Mouse (Mus musculus) myocyte (in vitro differentiated cells): ENCODE data around the gene Ccr10. TPM values are rescaled to one million over a fixed set of nuclear protein-coding genes. Genes with fewer than 3 reads are reported as not detected.

Experiments
- H3K27me3 ChIP-seq: one replicate; pipeline ENCODE4 v1.6.1; 2011; ENCODE audit not compliant: control insufficient read depth, insufficient read depth, insufficient read length
- H3K36me3 ChIP-seq: one replicate; pipeline ENCODE4 v1.6.1; 2011; ENCODE audit not compliant: control insufficient read depth, insufficient read depth
- H3K4me2 ChIP-seq: one replicate; pipeline ENCODE4 v1.6.1; 2011; ENCODE audit warnings: low read depth, control low read depth
- H3K4me3 ChIP-seq: one replicate; pipeline ENCODE4 v1.5.1; 2011; ENCODE audit warnings: mild to moderate bottlenecking, control low read depth, moderate library complexity
- H3K79me2 ChIP-seq: one replicate; pipeline ENCODE4 v1.6.1; 2011; ENCODE audit not compliant: control insufficient read depth, insufficient read depth
- H3ac ChIP-seq: one replicate; pipeline ENCODE4 v1.6.1; 2011; ENCODE audit not compliant: control insufficient read depth, insufficient read length
- CEBPB ChIP-seq: IDR thresholded peaks from 2 replicates; pipeline ENCODE4 v1.6.1; 2011; ENCODE audit warnings: mild to moderate bottlenecking, moderate library complexity; ENCODE audit not compliant: poor library complexity, insufficient read depth, severe bottlenecking
- E2F4 ChIP-seq: IDR thresholded peaks from one replicate; pipeline ENCODE4 v1.6.1; 2011; ENCODE audit warnings: mild to moderate bottlenecking, control low read depth, moderate library complexity; ENCODE audit not compliant: insufficient read depth
- MAX ChIP-seq: IDR thresholded peaks from one replicate; pipeline ENCODE4 v1.6.1; 2011; ENCODE audit warnings: low read depth, mild to moderate bottlenecking, control low read depth
- MYOD1 ChIP-seq, 3 experiments: IDR thresholded peaks; one replicate each; pipeline ENCODE4 v1.6.1; 2011; ENCODE audit warnings: control low read depth in 2 of 3, low read depth in 2 of 3, mild to moderate bottlenecking in 2 of 3, moderate library complexity in 1 of 3; ENCODE audit not compliant: insufficient read length in 2 of 3, control insufficient read depth in 1 of 3
- MYOG ChIP-seq, 3 experiments: IDR thresholded peaks; one replicate each; pipeline ENCODE4 v1.6.1; 2011; ENCODE audit warnings: control low read depth in 2 of 3, low read depth in 2 of 3, mild to moderate bottlenecking in 2 of 3; ENCODE audit not compliant: insufficient read length in 2 of 3, control insufficient read depth in 1 of 3, insufficient read depth in 1 of 3
- POLR2A ChIP-seq: IDR thresholded peaks from one replicate; pipeline ENCODE4 v1.6.1; 2011; ENCODE audit warnings: low read depth, mild to moderate bottlenecking, control low read depth, moderate library complexity; ENCODE audit not compliant: insufficient read length
- POLR2AphosphoS2 ChIP-seq: IDR thresholded peaks from one replicate; pipeline ENCODE4 v1.6.1; 2011; ENCODE audit warnings: low read depth, control low read depth; ENCODE audit not compliant: insufficient read length
- REST ChIP-seq: IDR thresholded peaks from one replicate; pipeline ENCODE4 v1.6.1; 2011; ENCODE audit warnings: mild to moderate bottlenecking, control low read depth, moderate library complexity; ENCODE audit not compliant: insufficient read depth, insufficient read length
- SRF ChIP-seq: IDR thresholded peaks from one replicate; pipeline ENCODE4 v1.6.1; 2011; ENCODE audit warnings: low read depth; ENCODE audit not compliant: control insufficient read depth, insufficient read length
- TCF12 ChIP-seq: IDR thresholded peaks from one replicate; pipeline ENCODE4 v1.6.1; 2011; ENCODE audit warnings: mild to moderate bottlenecking, control low read depth; ENCODE audit not compliant: poor library complexity, insufficient read depth, severe bottlenecking
- TCF3 ChIP-seq: IDR thresholded peaks from one replicate; pipeline ENCODE4 v1.6.1; 2011; ENCODE audit warnings: low read depth, control low read depth; ENCODE audit not compliant: insufficient read length
- USF1 ChIP-seq: IDR thresholded peaks from one replicate; pipeline ENCODE4 v1.6.1; 2011; ENCODE audit warnings: low read depth, mild to moderate bottlenecking, control low read depth, moderate library complexity
- polyA plus RNA-seq: library from polyadenylated mRNA; unstranded; fragments of >200 nt; fragmentation: generic; extraction: Trizol; gene quantifications from one replicate; pipeline ENCODE4 v1.2.1, GENCODE M21; 2012; ENCODE audit warnings: missing spikeins

Gene Ccr10
- polyA plus RNA-seq, 1 experiment = 0.56 TPM

GRCm38 (mm10) chr11:101182771-101183517 lies 7.7 kb upstream of the Ccr10 start:
- Histone ChIP-seq H3K36me3 (no peaks in the 10 kb centered on the region), H3K27me3 (no peaks in the 10 kb centered on the region), H3K4me2 (no peak overlapping the region), H3K4me3 (no peak overlapping the region), H3ac (no peak overlapping the region), H3K79me2 (no peaks in the 10 kb centered on the region)
- TF ChIP-seq REST (no peak), SRF (no peak), TCF3 (no peak), POLR2AphosphoS2 (no peak), MYOD1 (IDR thresholded peaks at IDR 0.05; ENCODE audit: control insufficient read depth in 1 of 3, insufficient read length in 2 of 3, low read depth in 2 of 3) (no peak), TCF12 (no peak)

GRCm38 (mm10) chr11:101181961-101182360 lies 6.7 kb upstream of the Ccr10 start:
- H3ac ChIP-seq = no peak overlapping the region
- no peak overlapping the region for H3K4me3 ChIP-seq
- H3K27me3 ChIP-seq = no peaks in the 10 kb centered on the region
- no peaks in the 10 kb centered on the region for H3K79me2 ChIP-seq
- TF ChIP-seq TCF3 = no peak
- no peak for TF ChIP-seq E2F4
- no peak for TF ChIP-seq REST
- no peak for TF ChIP-seq USF1
- no peak for TF ChIP-seq MYOG (IDR thresholded peaks at IDR 0.05; ENCODE audit: control insufficient read depth in 1 of 3, insufficient read depth in 1 of 3, insufficient read length in 2 of 3, low read depth in 2 of 3)
- H3K4me2 ChIP-seq = no peak overlapping the region
- no peaks in the 10 kb centered on the region for H3K36me3 ChIP-seq

GRCm38 (mm10) chr11:101180846-101181740 lies 5.8 kb upstream of the Ccr10 start:
- TF ChIP-seq CEBPB = no peak
- no peak for TF ChIP-seq TCF12
- TF ChIP-seq REST = no peak
- no peak for TF ChIP-seq MAX
- TF ChIP-seq TCF3 = no peak
- no peak for TF ChIP-seq USF1
- no peak for TF ChIP-seq MYOD1 (IDR thresholded peaks at IDR 0.05; ENCODE audit: control insufficient read depth in 1 of 3, insufficient read length in 2 of 3, low read depth in 2 of 3)
- no peak for TF ChIP-seq POLR2AphosphoS2
- H3K27me3 ChIP-seq = no peaks in the 10 kb centered on the region
- no peak overlapping the region for H3K4me3 ChIP-seq
- no peaks in the 10 kb centered on the region for H3K79me2 ChIP-seq
- no peak overlapping the region for H3ac ChIP-seq
- no peaks in the 10 kb centered on the region for H3K36me3 ChIP-seq
- H3K4me2 ChIP-seq = no peak overlapping the region

DNA sequence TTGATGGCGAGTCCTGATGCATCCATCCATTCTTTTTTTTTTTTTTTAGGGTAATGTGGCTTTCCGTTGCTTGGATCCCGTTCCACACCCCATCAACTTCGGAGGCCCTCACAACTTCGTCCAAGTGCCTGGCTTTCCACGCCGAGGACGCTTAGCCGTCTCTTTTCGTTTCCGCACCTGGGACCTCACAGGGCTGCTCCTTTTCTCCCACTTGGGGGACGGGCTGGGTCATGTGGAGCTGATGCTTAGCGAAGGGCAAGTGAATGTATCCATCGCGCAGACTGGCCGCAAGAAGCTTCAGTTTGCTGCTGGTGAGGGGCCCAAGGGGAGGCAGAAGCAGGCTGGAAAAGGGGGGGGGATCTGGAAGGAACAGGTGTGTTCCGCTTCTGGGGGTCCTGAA lies 5.0 kb upstream of the Ccr10 start:
- H3K4me2 ChIP-seq = no peak overlapping the region
- H3K27me3 ChIP-seq = no peaks in the 10 kb centered on the region
- no peak for TF ChIP-seq MYOD1 (IDR thresholded peaks at IDR 0.05; ENCODE audit: control insufficient read depth in 1 of 3, insufficient read length in 2 of 3, low read depth in 2 of 3)
- no peak for TF ChIP-seq SRF
- TF ChIP-seq TCF3 = no peak
- TF ChIP-seq POLR2A = no peak
- TF ChIP-seq CEBPB = no peak
- no peak for TF ChIP-seq REST
- no peak for TF ChIP-seq E2F4
- TF ChIP-seq MYOG (IDR thresholded peaks at IDR 0.05; ENCODE audit: control insufficient read depth in 1 of 3, insufficient read depth in 1 of 3, insufficient read length in 2 of 3, low read depth in 2 of 3) = no peak
- TF ChIP-seq POLR2AphosphoS2 = no peak
- no peak for TF ChIP-seq USF1
- TF ChIP-seq MAX = no peak
- TF ChIP-seq TCF12 = no peak

GRCm38 (mm10) chr11:101179306-101179705 lies 4.1 kb upstream of the Ccr10 start:
- Histone ChIP-seq H3K36me3 (no peaks in the 10 kb centered on the region), H3K79me2 (no peaks in the 10 kb centered on the region), H3K27me3 (no peaks in the 10 kb centered on the region), H3ac (no peak overlapping the region), H3K4me3 (no peak overlapping the region), H3K4me2 (no peak overlapping the region)
- TF ChIP-seq CEBPB (no peak), MYOG (IDR thresholded peaks at IDR 0.05; ENCODE audit: control insufficient read depth in 1 of 3, insufficient read depth in 1 of 3, insufficient read length in 2 of 3, low read depth in 2 of 3) (no peak), MYOD1 (IDR thresholded peaks at IDR 0.05; ENCODE audit: control insufficient read depth in 1 of 3, insufficient read length in 2 of 3, low read depth in 2 of 3) (no peak), TCF3 (no peak), SRF (no peak), MAX (no peak), TCF12 (no peak), POLR2A (no peak), REST (no peak), POLR2AphosphoS2 (no peak), USF1 (no peak), E2F4 (no peak)

More for the DNA sequence above, 5.0 kb upstream of the Ccr10 start:
- H3K79me2 ChIP-seq = no peaks in the 10 kb centered on the region
- no peaks in the 10 kb centered on the region for H3K36me3 ChIP-seq
- H3K4me3 ChIP-seq = no peak overlapping the region
- H3ac ChIP-seq = no peak overlapping the region
